Mouse (Mus musculus): ENCODE results near the gene Tfip11. TPM values are rescaled to one million over a fixed set of nuclear protein-coding genes. Genes with fewer than 3 reads are reported as not detected.

Gene Tfip11
- 30.3 and 34.6 TPM in 2 replicates for total RNA-seq (2012; rRNA removed)
- 10 to 100 TPM in 1 of 2 experiments, not detected in 1; 44.7 TPM for polyA plus RNA-seq (2012; ENCODE audit: insufficient read depth in 1 of 2, insufficient read length in 2 of 2, low read depth in 1 of 2, low replicate concordance in 2 of 2, missing spikeins in 1 of 2)

DNA sequence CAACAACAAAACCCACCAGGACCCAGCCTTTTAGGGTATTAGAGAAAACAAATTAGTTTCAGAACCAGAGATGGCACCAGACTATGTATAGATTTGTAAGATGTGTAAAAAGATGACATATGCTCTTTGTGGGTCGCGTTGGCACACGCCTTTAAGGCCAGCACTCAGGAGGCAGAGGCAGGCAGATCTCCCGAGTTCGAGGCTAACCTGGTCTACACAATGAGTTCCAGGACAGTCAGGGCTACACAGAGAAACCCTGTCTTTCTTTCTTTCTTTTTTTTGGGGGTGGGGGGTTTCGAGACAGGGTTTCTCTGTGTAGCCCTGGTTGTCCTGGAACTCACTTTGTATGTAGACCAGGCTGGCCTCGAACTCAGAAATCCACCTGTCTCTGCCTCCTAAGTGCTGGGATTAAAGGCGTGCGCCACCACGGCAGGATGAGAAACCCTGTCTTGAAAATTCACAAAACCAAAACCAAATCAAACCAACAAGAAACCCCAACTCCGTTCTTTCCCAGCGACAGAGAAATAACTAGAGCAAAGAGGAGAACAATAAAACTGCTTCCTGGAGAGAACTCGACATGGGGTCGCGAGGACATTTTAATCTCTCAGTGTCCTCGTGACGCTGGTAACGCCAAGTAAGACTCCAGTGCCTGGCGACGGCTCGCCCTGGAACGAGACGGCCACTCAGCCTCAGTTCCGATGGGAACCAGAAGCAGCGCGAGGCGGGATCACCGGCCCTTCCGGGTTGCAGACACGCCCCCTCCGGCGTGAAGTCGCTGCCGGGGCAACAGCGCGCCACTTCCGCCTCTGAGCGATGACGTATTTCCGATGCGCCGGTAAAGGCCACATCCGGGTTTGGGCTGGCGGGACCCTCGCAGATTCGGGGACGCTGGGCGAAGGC lies at the start of gene Tfip11:
TSS of gene Tfip11 (plus strand) at position 813 of the 900 bp plus-strand sequence.
- Histone ChIP-seq H3K9ac (ENCODE audit: control insufficient read depth, low read depth, low read length, poor library complexity, severe bottlenecking) (peak within 1 kb of the TSS; percentile 79), H3K27me3 (ENCODE audit: control insufficient read depth in 1 of 2, insufficient read depth in 2 of 2, low read length in 2 of 2) (no peaks in the 10 kb centered on the region), H3K4me1 (ENCODE audit: control insufficient read depth in 1 of 2, insufficient read depth in 2 of 2, low read length in 2 of 2) (peaks cover 0 to 17% of the 10 kb centered on the region in 2 experiments; a peak in 2 of 4 replicates), H3K27ac (ENCODE audit: control insufficient read depth, low read depth, low read length) (peak within 1 kb of the TSS; percentile 85), H3K4me3 (ENCODE audit: control insufficient read depth in 1 of 2, insufficient read depth in 1 of 2, low read depth in 2 of 2, low read length in 2 of 2) (peak within 1 kb of the TSS; percentile 70 to 88), H3K36me3 (ENCODE audit: control insufficient read depth in 1 of 2, insufficient read depth in 2 of 2, low read length in 2 of 2) (peaks cover 0 to 13% of the 10 kb centered on the region in 2 experiments; a peak in 3 of 4 replicates), H3K79me2 (ENCODE audit: control insufficient read depth, insufficient read depth, low read length, poor library complexity) (peaks cover 18% of the 10 kb centered on the region), H3K9me3 (replicated peaks; ENCODE audit: insufficient read depth, low read length) (no peaks in the 10 kb centered on the region)
- DNase-seq (ENCODE audit: low read depth, low spot score): peak; percentile 96
- TF ChIP-seq RAD21 (IDR thresholded peaks at IDR 0.05; ENCODE audit: low read depth, low read length): no peak
- TF ChIP-seq SMC3 (IDR thresholded peaks at IDR 0.05; ENCODE audit: low read depth, low read length): no peak
- no peak for TF ChIP-seq TAL1 (IDR thresholded peaks at IDR 0.05; ENCODE audit: low read length)
- TF ChIP-seq RCOR1 (IDR thresholded peaks at IDR 0.05; ENCODE audit: low read depth, low read length): no peak
- peak; percentile 97 for TF ChIP-seq HCFC1 (IDR thresholded peaks at IDR 0.05; ENCODE audit: low read depth, low read length)
- no peak for TF ChIP-seq ZKSCAN1 (IDR thresholded peaks at IDR 0.05; ENCODE audit: low read depth, low read length)
- TF ChIP-seq SIN3A (IDR thresholded peaks at IDR 0.05; ENCODE audit: low read length): peak; percentile 99
- peak; percentile 100 for TF ChIP-seq ELF1 (IDR thresholded peaks at IDR 0.05; ENCODE audit: low read depth, low read length)
- no peak for TF ChIP-seq USF2 (IDR thresholded peaks at IDR 0.05; ENCODE audit: borderline replicate concordance in 1 of 2, insufficient read depth in 1 of 2, low read depth in 1 of 2, low read length in 2 of 2)
- TF ChIP-seq POLR2AphosphoS2 (IDR thresholded peaks at IDR 0.05; ENCODE audit: low read length): 0 out of 2 replicates have a peak, but pooled peaks have one; percentile 2
- TF ChIP-seq CTCF (IDR thresholded peaks at IDR 0.05 in 2 of 3, conservative IDR thresholded peaks at IDR 0.05 in 1 of 3; ENCODE audit: control insufficient read depth in 1 of 3, insufficient read depth in 1 of 3, low read depth in 2 of 3, low read length in 3 of 3, poor library complexity in 1 of 3, severe bottlenecking in 1 of 3): no peak
- no peak for TF ChIP-seq GATA1 (IDR thresholded peaks at IDR 0.05; ENCODE audit: low read depth, low read length)
- peak; percentile 81; the same call in 1 of the 2 replicates for TF ChIP-seq KAT2A (conservative IDR thresholded peaks at IDR 0.05; ENCODE audit: low read depth, low read length)
- TF ChIP-seq MAZ (IDR thresholded peaks at IDR 0.05; ENCODE audit: low read depth, low read length): no peak; the same call in 1 of the 2 replicates
- TF ChIP-seq MXI1 (IDR thresholded peaks at IDR 0.05; ENCODE audit: low read depth, low read length): peak; percentile 96
- TF ChIP-seq UBTF (IDR thresholded peaks at IDR 0.05; ENCODE audit: borderline replicate concordance, insufficient read depth, low read depth, low read length): no peak
- TF ChIP-seq MEF2A (IDR thresholded peaks at IDR 0.05; ENCODE audit: extremely low read depth, insufficient replicate concordance, low read depth, low read length, poor library complexity, severe bottlenecking): no peak
- TF ChIP-seq ZMIZ1 (IDR thresholded peaks at IDR 0.05; ENCODE audit: low read depth, low read length): no peak
- 0 out of 2 replicates have a peak, but pooled peaks have one; percentile 37 for TF ChIP-seq MYC (IDR thresholded peaks at IDR 0.05; ENCODE audit: low read depth, low read length)
- TF ChIP-seq ETS1 (IDR thresholded peaks at IDR 0.05; ENCODE audit: low read depth, low read length): no peak; the same call in 1 of the 2 replicates
- TF ChIP-seq CHD1 (IDR thresholded peaks at IDR 0.05; ENCODE audit: low read depth, low read length): 0 out of 2 replicates have a peak, but pooled peaks have one; percentile 68
- TF ChIP-seq POLR2A (IDR thresholded peaks at IDR 0.05; ENCODE audit: control insufficient read depth in 1 of 2, insufficient read depth in 1 of 2, low read depth in 1 of 2, low read length in 2 of 2, poor library complexity in 1 of 2): peak in 1 of 2 experiments; percentile 84; a peak in 2 of 4 replicates
- TF ChIP-seq E2F4 (IDR thresholded peaks at IDR 0.05; ENCODE audit: borderline replicate concordance, low read depth, low read length): no peak
- peak; percentile 77 for TF ChIP-seq MAX (IDR thresholded peaks at IDR 0.05; ENCODE audit: low read length)
- TF ChIP-seq TCF12 (IDR thresholded peaks at IDR 0.05; ENCODE audit: low read depth, low read length): 0 out of 2 replicates have a peak, but pooled peaks have one; percentile 8
- TF ChIP-seq NELFE (IDR thresholded peaks at IDR 0.05; ENCODE audit: low read depth, low read length): peak; percentile 76
- no peak for TF ChIP-seq JUND (IDR thresholded peaks at IDR 0.05; ENCODE audit: low read depth, low read length)
- TF ChIP-seq GABPA (IDR thresholded peaks at IDR 0.05; ENCODE audit: low read depth, low read length): peak; percentile 63; the same call in 1 of the 2 replicates
- no peak for TF ChIP-seq ZC3H11A (IDR thresholded peaks at IDR 0.05; ENCODE audit: low read depth, low read length)
- TF ChIP-seq ZNF384 (IDR thresholded peaks at IDR 0.05; ENCODE audit: low read depth, low read length): no peak
- TF ChIP-seq NRF1 (IDR thresholded peaks at IDR 0.05; ENCODE audit: insufficient read depth, low read depth, low read length, poor library complexity, severe bottlenecking): no peak
- TF ChIP-seq TBP (IDR thresholded peaks at IDR 0.05; ENCODE audit: low read depth, low read length): peak; percentile 84
- no peak for TF ChIP-seq MAFK (IDR thresholded peaks at IDR 0.05; ENCODE audit: borderline replicate concordance, low read depth, low read length)
- TF ChIP-seq USF1 (IDR thresholded peaks at IDR 0.05; ENCODE audit: low read depth, low read length): no peak
